Mouse (Mus musculus): ENCODE results near the gene Hspg2. TPM values are rescaled to one million over a fixed set of nuclear protein-coding genes. Genes with fewer than 3 reads are reported as not detected.

Gene Hspg2
- polyA plus RNA-seq, 1 experiment from 2014 or later = 34.2 TPM

- Histone ChIP-seq H3K9ac (no peak overlapping the region), H3K27me3 (no peaks in the 10 kb centered on the region), H3K36me3 (peaks cover 98% of the 10 kb centered on the region), H3K4me2 (no peak overlapping the region), H3K9me3 (replicated peaks) (no peaks in the 10 kb centered on the region), H3K4me1 (no peaks in the 10 kb centered on the region; the same call in 1 of the 2 replicates), H3K4me3 (replicated peaks) (no peak overlapping the region), H3K27ac (no peak overlapping the region)
- no peak for ATAC-seq (replicated peaks; ENCODE audit: low FRiP score)
- WGBS = 84% methylated on average over 6 of the region's 6 CpGs
Measured at GRCm38 (mm10) chr4:137512897-137513296, 44.3 kb downstream of the Hspg2 start.

DNA sequence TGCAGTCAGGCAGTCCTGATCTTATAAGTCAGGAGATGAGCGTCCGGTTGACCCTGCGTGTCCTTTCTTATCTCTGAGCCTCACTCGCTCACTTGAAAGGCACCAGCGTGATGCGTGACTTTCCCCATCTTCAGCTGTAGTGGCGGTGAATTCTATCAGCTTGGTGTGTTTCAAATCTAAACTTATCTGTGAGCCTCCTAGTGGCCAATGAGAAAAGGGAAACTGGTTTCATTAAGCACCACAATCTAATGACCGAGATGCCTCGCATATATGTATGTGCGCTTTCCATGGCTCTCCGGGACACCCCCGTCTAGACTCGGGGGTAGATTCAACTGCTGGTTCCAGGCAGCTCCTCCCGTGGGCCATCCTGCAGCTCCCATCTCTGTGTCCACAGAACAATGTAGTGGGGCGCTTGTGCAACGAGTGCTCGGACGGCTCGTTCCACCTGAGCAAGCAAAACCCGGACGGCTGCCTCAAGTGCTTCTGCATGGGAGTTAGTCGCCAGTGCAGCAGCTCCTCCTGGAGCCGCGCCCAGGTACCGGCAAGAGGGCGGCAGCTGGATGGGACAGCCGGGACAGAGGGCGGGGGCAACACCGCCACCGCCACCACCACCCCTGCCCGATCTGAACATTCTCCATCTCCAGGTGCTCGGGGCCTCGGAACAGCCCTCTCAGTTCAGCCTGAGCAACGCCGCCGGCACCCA is 49.6 kb downstream of the Hspg2 start:
- Histone ChIP-seq H3K9ac (no peak overlapping the region), H3K4me2 (no peak overlapping the region), H3K9me3 (replicated peaks) (no peaks in the 10 kb centered on the region), H3K27ac (0 out of 2 replicates have a peak overlapping the region, but pooled peaks have one; percentile 22), H3K36me3 (peaks cover 98% of the 10 kb centered on the region), H3K27me3 (no peaks in the 10 kb centered on the region), H3K4me3 (replicated peaks) (no peak overlapping the region), H3K4me1 (no peaks in the 10 kb centered on the region)
- ATAC-seq (replicated peaks; ENCODE audit: low FRiP score) = no peak
- WGBS = 82% methylated on average over 36 of the region's 36 CpGs

GRCm38 (mm10) chr4:137518746-137519145 is 50.2 kb downstream of the Hspg2 start:
- H3K27me3 ChIP-seq = no peaks in the 10 kb centered on the region
- H3K4me1 ChIP-seq = no peaks in the 10 kb centered on the region
- ATAC-seq (replicated peaks; ENCODE audit: low FRiP score) = no peak
- 92% methylated on average over 14 of the region's 14 CpGs for WGBS
- no peaks in the 10 kb centered on the region for H3K9me3 ChIP-seq (replicated peaks)
- H3K4me3 ChIP-seq (replicated peaks) = no peak overlapping the region
- H3K4me2 ChIP-seq = no peak overlapping the region
- H3K27ac ChIP-seq = no peak overlapping the region
- H3K9ac ChIP-seq = no peak overlapping the region
- peaks cover 98% of the 10 kb centered on the region for H3K36me3 ChIP-seq

- H3K4me2 ChIP-seq = no peak overlapping the region
- no peak overlapping the region for H3K4me3 ChIP-seq (replicated peaks)
- H3K4me1 ChIP-seq = no peaks in the 10 kb centered on the region
- 95% methylated on average over 5 of the region's 5 CpGs for WGBS
- no peak for ATAC-seq (replicated peaks; ENCODE audit: low FRiP score)
- peaks cover 100% of the 10 kb centered on the region for H3K36me3 ChIP-seq
- no peaks in the 10 kb centered on the region for H3K9me3 ChIP-seq (replicated peaks)
- no peaks in the 10 kb centered on the region for H3K27me3 ChIP-seq
- H3K27ac ChIP-seq = no peak overlapping the region
- no peak overlapping the region for H3K9ac ChIP-seq
Measured at GRCm38 (mm10) chr4:137520346-137520745, 51.8 kb downstream of the Hspg2 start.

DNA sequence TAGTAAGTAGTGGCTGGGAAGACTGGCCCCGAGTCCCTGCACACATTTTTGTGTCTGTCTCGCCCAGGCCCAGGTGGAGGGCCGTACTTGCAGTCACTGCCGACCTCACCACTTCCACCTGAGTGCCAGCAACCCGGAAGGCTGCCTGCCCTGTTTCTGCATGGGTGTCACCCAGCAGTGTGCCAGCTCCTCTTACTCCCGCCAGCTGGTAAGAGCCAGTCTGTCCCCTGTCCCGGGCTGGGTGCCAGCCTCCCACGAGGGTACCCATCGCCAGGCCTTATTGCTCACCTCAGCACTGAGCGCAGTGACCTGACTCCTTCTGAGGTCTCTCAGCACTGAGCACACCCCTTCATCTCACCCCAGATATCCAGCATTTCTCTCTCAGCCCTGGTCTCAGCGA is 53.4 kb downstream of the Hspg2 start:
- Histone ChIP-seq H3K27me3 (no peaks in the 10 kb centered on the region), H3K4me1 (no peaks in the 10 kb centered on the region), H3K9me3 (replicated peaks) (no peaks in the 10 kb centered on the region), H3K27ac (no peak overlapping the region), H3K36me3 (peaks cover 99% of the 10 kb centered on the region), H3K4me2 (no peak overlapping the region), H3K4me3 (replicated peaks) (no peak overlapping the region), H3K9ac (no peak overlapping the region)
- WGBS = 88% methylated on average over 11 of the region's 11 CpGs
- no peak for ATAC-seq (replicated peaks; ENCODE audit: low FRiP score)

DNA sequence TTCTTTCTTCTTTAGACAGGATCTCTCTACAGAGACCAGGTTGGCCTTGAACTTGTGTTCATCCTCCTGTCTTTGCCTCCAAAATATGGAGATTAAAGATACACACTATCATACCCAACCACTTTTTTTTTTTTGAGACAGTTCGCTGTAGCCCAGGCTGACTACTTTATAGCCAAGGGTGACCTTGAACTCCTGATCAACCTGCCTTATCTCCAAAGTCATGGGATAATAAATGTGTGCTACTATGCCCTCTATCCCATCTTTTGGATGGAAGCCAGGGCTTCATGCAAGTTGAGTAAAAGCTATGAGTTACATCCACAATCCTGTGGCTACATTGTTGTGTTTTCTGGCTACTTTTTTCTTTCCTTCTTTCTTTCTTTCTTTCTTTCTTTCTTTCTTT is 56.9 kb downstream of the Hspg2 start:
- Histone ChIP-seq H3K4me1 (no peaks in the 10 kb centered on the region), H3K27me3 (no peaks in the 10 kb centered on the region), H3K9me3 (replicated peaks) (no peaks in the 10 kb centered on the region), H3K4me3 (replicated peaks) (no peak overlapping the region), H3K27ac (no peak overlapping the region), H3K9ac (no peak overlapping the region), H3K36me3 (peaks cover 99% of the 10 kb centered on the region), H3K4me2 (no peak overlapping the region)
- no peak for ATAC-seq (replicated peaks; ENCODE audit: low FRiP score)
- WGBS = 91% methylated on average over 1 of the region's 1 CpGs

- 77% methylated on average over 4 of the region's 4 CpGs for WGBS
- no peak overlapping the region for H3K4me2 ChIP-seq
- H3K4me3 ChIP-seq (replicated peaks) = no peak overlapping the region
- H3K27ac ChIP-seq = no peak overlapping the region
- no peaks in the 10 kb centered on the region for H3K9me3 ChIP-seq (replicated peaks)
- H3K9ac ChIP-seq = no peak overlapping the region
- no peak for ATAC-seq (replicated peaks; ENCODE audit: low FRiP score)
- H3K4me1 ChIP-seq = no peaks in the 10 kb centered on the region
- no peaks in the 10 kb centered on the region for H3K27me3 ChIP-seq
- peaks cover 97% of the 10 kb centered on the region for H3K36me3 ChIP-seq
Measured at GRCm38 (mm10) chr4:137527368-137527767, 58.8 kb downstream of the Hspg2 start.

GRCm38 (mm10) chr4:137527872-137528271 is 59.3 kb downstream of the Hspg2 start:
- Histone ChIP-seq H3K9ac (no peak overlapping the region), H3K36me3 (peaks cover 97% of the 10 kb centered on the region), H3K4me2 (no peak overlapping the region), H3K4me3 (replicated peaks) (no peak overlapping the region), H3K27ac (no peak overlapping the region), H3K4me1 (no peaks in the 10 kb centered on the region), H3K9me3 (replicated peaks) (no peaks in the 10 kb centered on the region), H3K27me3 (no peaks in the 10 kb centered on the region)
- 86% methylated on average over 6 of the region's 6 CpGs for WGBS
- no peak for ATAC-seq (replicated peaks; ENCODE audit: low FRiP score)

GRCm38 (mm10) chr4:137540356-137540755 is 71.8 kb downstream of the Hspg2 start:
- Histone ChIP-seq H3K4me3 (replicated peaks) (no peak overlapping the region), H3K36me3 (peaks cover 98% of the 10 kb centered on the region), H3K4me1 (peaks cover 3% of the 10 kb centered on the region; the same call in 1 of the 2 replicates), H3K4me2 (no peak overlapping the region), H3K9me3 (replicated peaks) (no peaks in the 10 kb centered on the region), H3K27ac (no peak overlapping the region), H3K27me3 (no peaks in the 10 kb centered on the region), H3K9ac (no peak overlapping the region)
- 0 out of 2 replicates have a peak, but pooled peaks have one; percentile 35 for ATAC-seq (replicated peaks; ENCODE audit: low FRiP score)
- 73% methylated on average over 14 of the region's 14 CpGs for WGBS

- Histone ChIP-seq H3K9ac (no peak overlapping the region), H3K4me1 (peaks cover 3% of the 10 kb centered on the region; the same call in 1 of the 2 replicates), H3K27me3 (no peaks in the 10 kb centered on the region), H3K36me3 (peaks cover 100% of the 10 kb centered on the region), H3K27ac (no peak overlapping the region), H3K4me2 (no peak overlapping the region), H3K9me3 (replicated peaks) (no peaks in the 10 kb centered on the region), H3K4me3 (replicated peaks) (no peak overlapping the region)
- no peak for ATAC-seq (replicated peaks; ENCODE audit: low FRiP score)
- WGBS = 89% methylated on average over 10 of the region's 10 CpGs
Measured at GRCm38 (mm10) chr4:137542968-137543367, 74.4 kb downstream of the Hspg2 start.

DNA sequence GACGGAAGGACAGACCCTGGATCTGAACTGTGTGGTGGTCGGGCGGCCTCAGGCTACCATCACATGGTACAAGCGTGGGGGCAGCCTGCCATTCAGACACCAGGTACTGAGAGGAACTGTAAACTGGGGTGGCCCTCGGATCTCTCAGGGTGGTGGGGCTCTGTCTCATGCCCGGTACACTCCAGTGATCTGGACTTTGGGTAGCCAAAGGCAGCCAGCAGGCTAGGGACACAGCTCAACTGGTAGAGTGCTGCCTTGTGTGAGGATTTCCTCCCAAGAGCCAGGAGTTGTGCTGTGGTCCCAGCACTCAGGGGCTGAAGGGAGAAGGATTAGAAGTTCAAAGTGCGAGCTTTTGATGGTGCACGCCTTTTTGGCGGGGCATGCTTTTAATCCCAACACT is 77.0 kb downstream of the Hspg2 start:
- Histone ChIP-seq H3K4me3 (replicated peaks) (no peak overlapping the region), H3K36me3 (peaks cover 100% of the 10 kb centered on the region), H3K4me1 (peaks cover 1% of the 10 kb centered on the region; the same call in 1 of the 2 replicates), H3K9ac (no peak overlapping the region), H3K9me3 (replicated peaks) (no peaks in the 10 kb centered on the region), H3K27me3 (no peaks in the 10 kb centered on the region), H3K4me2 (no peak overlapping the region), H3K27ac (no peak overlapping the region)
- 94% methylated on average over 9 of the region's 9 CpGs for WGBS
- ATAC-seq (replicated peaks; ENCODE audit: low FRiP score) = no peak

DNA sequence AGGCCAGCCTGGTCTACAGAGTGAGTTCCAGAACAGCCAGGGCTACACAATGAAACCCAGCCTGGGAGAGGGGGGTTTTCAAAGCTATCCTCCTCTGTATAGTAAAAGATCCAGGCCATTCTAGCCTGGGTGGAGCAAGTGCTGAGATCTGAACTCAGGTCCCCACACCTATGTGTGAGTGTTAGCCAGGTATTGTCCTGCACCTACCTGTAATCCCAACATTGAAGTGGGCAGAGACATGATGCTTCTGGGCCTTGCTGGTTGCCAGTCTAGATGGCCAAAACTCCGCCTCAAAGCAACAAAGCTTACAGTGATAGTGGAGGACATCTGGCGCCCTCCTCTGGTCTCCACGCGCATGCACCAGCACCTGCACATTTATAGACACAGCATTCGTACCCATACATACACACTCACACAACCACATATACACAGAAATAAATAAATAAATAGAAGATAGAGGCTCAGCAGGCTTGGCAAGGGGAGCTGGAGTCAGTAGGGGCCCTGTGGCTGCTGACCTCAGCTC is 77.5 kb downstream of the Hspg2 start:
- Histone ChIP-seq H3K27ac (no peak overlapping the region), H3K36me3 (peaks cover 100% of the 10 kb centered on the region), H3K4me1 (no peaks in the 10 kb centered on the region), H3K9ac (no peak overlapping the region), H3K9me3 (replicated peaks) (no peaks in the 10 kb centered on the region), H3K27me3 (no peaks in the 10 kb centered on the region), H3K4me3 (replicated peaks) (no peak overlapping the region), H3K4me2 (no peak overlapping the region)
- no peak for ATAC-seq (replicated peaks; ENCODE audit: low FRiP score)
- WGBS = 84% methylated on average over 5 of the region's 5 CpGs
